Mouse (Mus musculus): ENCODE measurements at regions not wholly inside any gene's neighbourhood (a gene's known extent, or its start where the extent isn't known, plus 50 kb on each side); places are given as distances from the start of the nearest gene placed in this dataset.

DNA sequence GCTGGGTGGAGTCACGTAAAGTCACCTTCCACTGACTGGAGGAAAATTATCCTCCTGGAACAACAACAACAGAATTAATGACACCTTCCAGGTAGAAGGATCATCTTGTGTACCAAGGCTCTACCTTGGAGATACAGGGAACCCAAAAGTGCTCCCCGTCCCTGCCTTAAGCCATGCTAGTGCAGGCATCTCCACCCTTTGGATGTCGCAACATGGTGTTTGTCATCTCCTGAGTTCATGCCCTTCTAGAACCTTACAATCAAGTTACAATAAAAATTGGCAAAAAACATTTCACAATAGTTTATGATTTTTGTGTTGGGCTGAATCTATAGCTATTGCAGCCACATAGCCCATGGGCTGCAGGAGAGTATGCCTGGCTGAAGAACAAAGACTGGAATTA, 305.5 kb downstream of the Epha4 start:
- TF ChIP-seq FLI1 (IDR thresholded peaks at IDR 0.05; ENCODE audit: low read length) (no peak), GATA1 (IDR thresholded peaks at IDR 0.05; ENCODE audit: borderline replicate concordance, low read length) (no peak)
